Mouse (Mus musculus): ENCODE measurements around the gene Hoxa6. TPM values are rescaled to one million over a fixed set of nuclear protein-coding genes. Genes with fewer than 3 reads are reported as not detected.

The Hoxa6 gene
- total RNA-seq, 2 experiments from 2014 or later, result not detected

- no peak for DNase-seq (ENCODE audit: low spot score in 2 of 2)
These were observed 8.4 kb upstream of the Hoxa6 start for GRCm38 (mm10) chr6:52216691-52217458.

- DNase-seq (ENCODE audit: low spot score in 2 of 2), result no peak
These were observed 7.4 kb upstream of the Hoxa6 start for GRCm38 (mm10) chr6:52215771-52216535.

GRCm38 (mm10) chr6:52215070-52215469, 6.5 kb upstream of the Hoxa6 start:
- no peak for DNase-seq (ENCODE audit: low spot score in 2 of 2)

- DNase-seq (ENCODE audit: low spot score in 2 of 2), result no peak
These were observed 5.7 kb upstream of the Hoxa6 start for GRCm38 (mm10) chr6:52214271-52214670.

- no peak for DNase-seq (ENCODE audit: low spot score in 2 of 2)
These were observed 4.8 kb upstream of the Hoxa6 start, which contains the start of the genes Hoxa3 and Gm28308 for GRCm38 (mm10) chr6:52213119-52213986. Gene Hoxa3 (minus strand): TSS chr6:52213336. Gene Gm28308 (minus strand): TSS chr6:52213339.

DNA sequence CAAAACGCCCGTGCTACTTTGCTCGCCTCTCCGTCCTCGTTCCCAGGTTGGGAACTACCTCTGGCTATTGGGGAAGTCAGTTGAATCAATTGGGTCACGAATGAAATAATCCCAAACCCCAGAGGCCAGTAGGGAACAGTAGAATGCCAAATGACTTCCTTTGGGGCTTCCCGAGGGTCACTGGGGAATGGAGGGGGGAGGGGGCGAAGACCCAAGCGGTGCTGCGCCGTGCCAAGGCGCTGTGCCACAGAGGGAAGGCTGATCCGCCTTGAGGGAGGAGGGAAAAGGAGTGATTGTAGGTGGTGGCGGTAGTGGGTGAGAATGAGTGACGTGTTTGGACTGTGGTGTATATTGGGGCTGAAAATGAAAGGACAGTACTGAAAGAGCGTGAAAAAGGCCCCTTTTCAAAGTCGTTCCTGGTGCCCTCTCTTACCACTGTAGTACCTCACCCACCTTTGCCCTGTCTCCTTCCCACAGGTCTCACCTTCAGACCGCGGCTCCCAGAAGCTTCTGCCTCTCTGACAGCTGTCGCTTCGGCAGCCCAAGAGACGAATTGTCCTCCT, 4.1 kb upstream of the Hoxa6 start:
- DNase-seq (ENCODE audit: low spot score in 2 of 2), result no peak

GRCm38 (mm10) chr6:52211961-52212360, 3.4 kb upstream of the Hoxa6 start:
- DNase-seq (ENCODE audit: low spot score in 2 of 2), result no peak

DNA sequence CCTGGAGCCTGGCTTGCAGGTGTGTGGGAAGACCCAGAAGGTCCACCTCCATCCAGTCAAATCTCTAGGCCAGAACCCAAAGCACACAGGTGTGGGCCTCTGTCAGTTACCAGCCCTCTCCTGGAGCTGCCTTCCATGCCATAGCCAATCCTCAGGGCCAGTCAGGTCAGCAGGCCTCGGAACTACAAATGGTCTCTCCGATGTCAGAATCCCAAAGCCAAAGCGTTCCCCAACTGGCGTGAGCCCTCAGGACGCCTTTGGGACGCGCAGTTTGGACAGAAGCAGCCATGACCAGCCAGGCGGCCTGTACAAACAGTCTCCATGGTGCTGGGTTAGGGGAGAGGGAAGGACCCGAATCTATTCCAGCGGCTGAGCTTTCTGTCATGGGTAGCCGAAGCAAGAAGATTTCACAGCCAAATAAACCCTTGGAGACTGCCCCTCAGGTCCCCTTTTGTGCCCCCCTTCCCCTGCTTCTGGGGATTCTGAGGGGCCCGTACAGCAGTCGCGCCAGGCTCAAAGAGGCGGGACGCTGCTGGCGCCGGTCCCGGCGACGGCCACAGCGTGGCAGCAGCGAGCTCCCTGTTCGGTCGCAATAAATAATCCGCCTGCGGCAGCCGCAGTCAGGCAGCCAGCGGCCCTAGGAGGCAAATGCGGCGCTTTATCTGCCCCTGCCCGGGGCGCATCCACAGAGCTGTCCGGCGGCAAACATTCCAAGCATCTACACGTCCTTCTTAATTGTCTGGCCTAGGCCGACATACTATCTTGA, 2.8 kb upstream of the Hoxa6 start:
- peak; percentile 61 to 77 for DNase-seq (ENCODE audit: low spot score in 2 of 2)

GRCm38 (mm10) chr6:52209685-52210046, 1.1 kb upstream of the Hoxa6 start:
- no peak for DNase-seq (ENCODE audit: low spot score in 2 of 2)

DNA sequence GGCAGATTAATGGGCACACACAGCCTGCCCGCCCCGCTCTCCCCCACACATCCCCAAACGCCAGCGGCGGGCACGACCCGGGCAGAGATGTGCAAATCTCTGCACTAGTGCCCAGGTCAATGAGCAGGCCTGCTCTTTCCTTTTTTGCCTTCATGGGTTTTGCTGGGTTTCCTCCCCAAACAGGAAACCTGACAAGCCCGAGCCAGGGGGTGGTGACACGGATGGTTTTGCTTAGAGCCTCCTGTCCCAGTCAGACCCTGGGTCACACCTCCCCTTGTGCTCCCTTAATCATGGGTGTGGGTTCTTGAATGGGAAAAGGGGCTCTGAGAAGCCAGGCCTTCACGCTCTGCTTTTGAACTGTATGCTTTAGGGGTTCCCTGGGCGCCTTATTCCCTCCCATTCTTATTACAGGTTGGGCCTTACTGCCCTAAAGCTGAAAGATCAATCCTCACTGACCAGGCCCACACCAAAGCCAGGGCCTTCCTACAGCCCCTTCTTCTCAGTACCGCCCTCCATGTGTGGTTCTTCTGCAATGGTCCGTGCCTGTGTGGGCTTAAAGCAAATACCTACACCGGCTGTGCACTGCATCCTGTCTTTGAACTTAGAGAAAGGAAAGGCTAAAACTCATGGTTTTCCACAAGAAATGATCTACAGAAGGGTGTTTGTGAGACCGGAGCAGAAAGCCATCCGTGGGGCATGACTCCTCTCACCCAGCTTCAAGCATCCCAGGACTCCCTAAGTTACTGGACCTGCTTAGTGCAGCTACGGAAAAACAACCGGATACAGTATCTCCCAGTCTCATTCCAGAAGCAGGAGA, 554 bp upstream of the Hoxa6 start:
- no peak for DNase-seq (ENCODE audit: low spot score in 2 of 2)

DNA sequence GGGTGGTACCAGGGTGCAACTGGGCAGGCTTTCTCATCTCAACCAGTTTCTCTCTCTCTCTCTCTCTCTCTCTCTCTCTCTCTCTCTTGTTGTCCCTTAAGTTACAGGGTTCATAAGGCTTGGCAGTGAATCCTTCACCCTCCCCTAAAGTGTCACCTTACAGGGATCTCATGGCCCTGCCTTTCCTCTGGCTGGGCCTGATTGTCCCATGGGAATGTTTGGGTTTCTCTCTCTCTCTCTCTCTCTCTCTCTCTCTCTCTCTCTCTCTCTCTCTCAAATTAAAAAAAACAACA, 892 bp downstream of the Hoxa6 start:
- no peak for DNase-seq (ENCODE audit: low spot score in 2 of 2)

DNA sequence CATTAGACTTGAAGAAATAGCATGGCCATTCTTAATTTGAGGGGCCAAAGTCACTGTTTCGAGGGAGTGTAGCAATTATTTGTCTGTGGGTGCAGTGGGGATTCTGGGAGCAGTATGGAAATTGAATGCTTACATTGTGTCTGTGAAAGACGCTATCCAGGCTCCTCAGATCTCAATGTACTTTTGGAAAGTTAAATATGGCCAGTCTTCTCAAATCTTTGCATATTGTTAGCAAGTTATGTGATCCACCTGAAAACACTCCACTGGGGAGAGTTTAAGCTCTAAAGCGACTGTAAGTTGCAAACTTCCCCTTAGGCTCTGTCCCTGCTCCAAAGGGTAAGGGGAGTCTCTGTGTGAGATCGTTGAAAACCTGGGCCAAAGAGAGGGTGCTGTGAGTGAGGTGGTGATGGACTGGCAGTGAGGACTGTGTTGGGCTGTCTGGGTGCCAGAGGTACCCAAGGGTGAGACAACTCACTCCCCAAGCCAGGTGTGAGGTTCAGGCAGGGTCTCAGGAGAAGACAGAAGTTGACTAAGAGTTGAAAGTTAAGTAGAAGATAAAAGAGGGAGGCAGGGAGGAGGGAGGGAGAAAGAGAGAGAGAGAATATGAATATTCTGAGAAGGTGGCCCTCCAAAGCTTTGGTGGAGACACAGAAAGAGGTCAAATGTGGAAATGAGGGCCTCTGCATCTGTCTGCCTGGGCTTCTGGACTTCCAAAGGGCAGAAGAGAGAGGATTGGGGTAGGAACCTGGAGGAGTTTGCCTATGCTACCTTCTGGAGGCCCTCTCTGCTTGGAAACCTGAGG, 1.4 kb downstream of the Hoxa6 start:
- no peak for DNase-seq (ENCODE audit: low spot score in 2 of 2)

DNA sequence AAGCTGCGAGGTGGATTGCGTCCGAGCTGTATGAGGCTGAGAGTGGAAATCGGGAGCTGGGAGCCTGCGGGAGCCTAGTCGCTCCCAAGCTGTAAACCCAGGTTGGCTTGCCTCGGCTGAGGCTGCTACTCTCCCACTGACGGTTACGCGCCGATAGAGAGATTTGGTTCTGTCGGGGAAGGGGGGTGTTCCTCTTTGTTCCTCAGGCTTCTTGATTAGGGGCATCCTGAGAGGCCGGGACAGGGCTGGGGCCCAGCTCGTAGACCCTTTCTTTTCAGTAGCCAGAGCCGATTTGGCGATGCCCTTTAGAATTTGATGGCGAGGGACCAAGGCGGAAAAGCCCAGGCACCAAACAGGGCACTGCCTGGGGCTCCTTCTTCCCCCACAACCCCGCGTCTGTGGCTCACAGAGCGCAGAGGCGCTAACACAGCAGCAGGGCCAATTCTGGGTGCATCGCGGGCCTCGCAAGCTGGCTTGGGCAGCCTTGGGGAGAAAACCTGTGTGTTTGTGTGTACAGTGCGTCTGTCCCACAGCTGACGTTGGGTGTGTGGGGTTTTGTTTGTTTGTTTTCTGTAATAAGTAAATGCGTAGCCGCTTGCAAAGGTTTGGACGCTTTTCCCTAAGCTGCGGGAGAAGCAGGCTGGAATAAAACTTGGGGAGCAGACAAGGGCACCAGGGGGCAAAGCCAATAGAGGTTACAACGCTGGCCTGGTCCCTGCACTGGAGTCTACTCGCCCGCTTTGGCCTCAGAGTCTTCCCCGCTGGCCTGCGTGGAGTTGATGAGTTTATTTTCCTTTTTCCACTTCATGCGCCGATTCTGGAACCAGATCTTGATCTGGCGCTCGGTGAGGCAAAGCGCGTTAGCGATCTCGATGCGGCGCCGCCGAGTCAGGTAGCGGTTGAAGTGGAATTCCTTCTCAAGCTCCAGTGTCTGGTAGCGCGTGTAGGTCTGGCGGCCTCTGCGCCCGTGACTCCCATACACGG, 2.6 kb downstream of the Hoxa6 start:
- DNase-seq (ENCODE audit: low spot score in 2 of 2), result no peak

DNA sequence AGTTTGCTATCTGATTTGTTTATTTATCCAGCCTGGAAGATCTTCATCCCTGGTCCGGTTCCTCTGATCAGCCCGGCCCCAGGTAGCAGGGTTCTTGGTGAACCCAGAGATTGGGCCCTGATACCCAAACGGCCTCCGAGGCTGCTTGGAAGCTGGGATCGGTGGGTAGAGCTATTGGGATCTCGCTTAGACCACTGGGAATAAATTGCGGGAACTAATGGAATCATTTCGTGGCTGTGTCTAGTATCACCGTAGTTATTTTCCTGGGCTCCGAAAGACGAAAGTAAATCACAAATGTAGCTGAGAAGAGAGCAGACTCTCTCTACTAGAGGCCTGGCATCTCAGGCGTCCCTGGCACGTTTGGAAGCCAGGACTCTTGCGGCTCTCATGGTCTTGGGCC, 3.3 kb downstream of the Hoxa6 start:
- DNase-seq (ENCODE audit: low spot score in 2 of 2), result no peak

DNA sequence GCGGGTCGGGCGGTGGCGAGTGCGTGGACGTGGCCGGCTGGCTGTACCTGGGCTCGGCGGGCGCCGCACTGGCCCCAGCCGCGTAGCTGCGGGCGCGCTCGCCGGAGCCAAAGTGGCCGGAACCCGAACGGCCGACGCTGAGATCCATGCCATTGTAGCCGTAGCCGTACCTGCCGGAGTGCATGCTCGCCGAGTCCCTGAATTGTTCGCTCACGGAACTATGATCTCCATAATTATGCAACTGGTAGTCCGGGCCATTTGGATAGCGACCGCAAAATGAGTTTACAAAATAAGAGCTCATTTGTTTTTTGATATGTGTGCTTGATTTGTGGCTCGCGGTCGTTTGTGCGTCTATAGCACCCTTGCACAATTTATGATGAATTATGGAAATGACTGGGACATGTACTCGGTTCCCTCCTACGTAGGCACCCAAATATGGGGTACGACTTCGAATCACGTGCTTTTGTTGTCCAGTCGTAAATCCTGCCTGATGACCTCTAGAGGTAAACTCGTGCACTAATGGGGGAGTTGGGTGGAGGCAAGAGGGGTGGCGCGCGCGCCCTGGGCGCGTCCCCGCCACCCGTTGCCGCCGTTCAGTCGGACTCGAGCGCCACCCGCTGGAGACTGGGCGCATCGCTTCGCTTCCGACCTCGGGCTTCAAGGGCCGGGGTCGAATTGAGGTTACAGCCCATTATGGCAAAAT, 4.3 kb downstream of the Hoxa6 start, which contains the start of gene Hoxa5:
Gene Hoxa5 (minus strand): TSS at position 538 of the 703 bp plus-strand sequence.
- no peak for DNase-seq (ENCODE audit: low spot score in 2 of 2)

DNA sequence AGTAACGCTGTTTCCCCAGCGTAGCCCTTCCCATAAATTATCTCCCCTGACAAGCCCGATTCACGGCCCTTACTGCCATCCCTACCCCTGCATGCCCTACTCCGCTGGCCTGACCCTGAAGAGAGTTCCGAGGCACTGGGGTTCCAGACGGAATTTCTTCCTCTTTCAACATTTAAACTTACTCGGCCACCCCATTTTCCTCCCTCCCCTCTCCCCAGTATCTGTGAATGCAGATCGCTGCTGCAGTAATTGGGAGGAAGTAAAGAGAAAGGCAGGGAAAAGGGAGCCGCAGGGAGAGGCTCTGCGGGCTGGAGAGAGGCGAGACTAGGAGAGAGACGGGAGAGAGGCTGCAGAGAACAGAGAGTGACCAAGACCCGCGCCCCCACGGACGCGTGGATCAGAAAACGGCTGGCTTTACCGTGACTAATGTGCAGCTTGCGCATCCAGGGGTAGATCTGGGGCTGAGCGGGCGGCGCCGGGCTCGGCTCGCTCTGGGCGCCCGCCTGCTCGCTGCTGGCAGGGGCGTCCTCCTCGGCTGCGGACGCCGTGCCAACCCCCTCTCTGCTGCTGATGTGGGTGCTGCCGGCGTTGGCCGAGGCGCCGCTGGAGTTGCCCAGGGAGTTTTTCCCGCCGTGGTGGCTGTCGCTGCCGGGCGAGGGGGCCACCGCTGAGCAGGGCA, 5.0 kb downstream of the Hoxa6 start:
- DNase-seq (ENCODE audit: low spot score in 2 of 2), result no peak

GRCm38 (mm10) chr6:52203121-52203370, 5.5 kb downstream of the Hoxa6 start:
- DNase-seq (ENCODE audit: low spot score in 2 of 2), result no peak

Measured in layer of hippocampus, postnatal 10 days (tissue).